Mouse (Mus musculus): ENCODE data around the gene Vps51. TPM values are rescaled to one million over a fixed set of nuclear protein-coding genes. Genes with fewer than 3 reads are reported as not detected.
A peak's percentile ranks its signal among the peaks of the same experiment; 100 is the strongest.

Vps51 gene
- polyA plus RNA-seq, 1 experiment from 2014 or later, result 78.8 TPM

DNA sequence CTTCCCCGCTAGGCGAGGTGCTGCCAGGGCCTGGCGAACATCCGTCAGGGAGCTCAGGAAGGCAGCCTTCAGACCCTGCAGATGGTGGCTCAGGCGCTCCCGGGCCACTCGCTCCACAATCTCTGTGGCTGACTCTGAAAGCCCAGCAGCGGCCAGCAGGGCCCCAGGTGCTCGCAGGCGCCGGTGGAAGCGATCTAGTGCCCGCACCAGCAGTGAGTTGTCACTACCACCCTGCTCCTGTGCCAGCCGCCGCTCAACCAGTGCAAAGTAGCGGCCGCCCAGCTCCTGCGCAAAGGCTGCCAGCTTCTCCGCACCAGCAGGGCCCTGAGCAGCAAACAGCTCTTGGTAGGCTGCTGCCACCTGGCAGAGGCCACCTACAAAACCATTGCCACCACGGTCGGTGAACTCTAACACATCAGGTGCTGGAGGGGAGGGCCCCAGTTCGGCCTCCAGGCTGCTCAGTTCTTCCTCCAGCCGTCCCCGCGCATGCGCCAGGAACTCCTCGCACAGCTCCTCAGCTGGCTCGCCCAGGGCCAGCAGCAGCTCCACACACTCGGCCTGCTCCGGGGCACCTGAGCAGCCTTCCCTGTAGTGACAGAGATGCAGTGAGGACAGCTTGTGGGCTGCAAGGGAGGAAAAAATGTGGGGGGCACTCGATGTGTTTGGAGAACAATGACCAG lies 6.3 kb downstream of the Vps51 start:
- Histone ChIP-seq H3K27ac (no peak overlapping the region), H3K36me3 (peaks cover 38% of the 10 kb centered on the region), H3K4me2 (replicated peaks) (no peak overlapping the region), H3K4me1 (peaks cover 35% of the 10 kb centered on the region), H3K9me3 (replicated peaks) (no peaks in the 10 kb centered on the region), H3K4me3 (no peak overlapping the region), H3K27me3 (no peaks in the 10 kb centered on the region), H3K9ac (no peak overlapping the region)
- no peak for ATAC-seq (ENCODE audit: low FRiP score)
- WGBS, result 88% methylated on average over 31 of the region's 31 CpGs

DNA sequence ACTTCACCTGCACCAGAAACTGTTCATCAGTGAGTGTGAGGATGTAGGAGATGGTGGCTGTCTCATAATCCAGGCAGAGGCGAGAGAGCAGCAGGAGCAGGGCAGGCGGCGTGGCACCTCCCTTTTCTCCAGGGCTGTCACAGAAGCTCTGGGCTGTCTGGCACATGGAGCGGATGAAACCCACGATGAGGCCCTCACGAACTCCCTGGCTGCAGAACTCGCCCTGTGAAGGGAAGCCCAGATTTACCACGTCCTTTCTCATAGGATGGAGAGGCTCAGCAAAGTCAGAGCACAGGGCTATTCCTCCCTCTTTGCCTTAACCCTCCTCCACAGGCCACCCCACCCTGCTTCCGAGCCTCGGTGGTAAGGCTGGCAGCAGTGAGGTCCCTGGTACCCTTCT lies 7.2 kb downstream of the Vps51 start:
- no peak for ATAC-seq (ENCODE audit: low FRiP score)
- no peaks in the 10 kb centered on the region for H3K27me3 ChIP-seq
- peaks cover 28% of the 10 kb centered on the region for H3K4me1 ChIP-seq
- H3K36me3 ChIP-seq, result peaks cover 38% of the 10 kb centered on the region
- H3K9ac ChIP-seq, result no peak overlapping the region
- no peak overlapping the region for H3K4me3 ChIP-seq
- H3K4me2 ChIP-seq (replicated peaks), result no peak overlapping the region
- H3K27ac ChIP-seq, result no peak overlapping the region
- H3K9me3 ChIP-seq (replicated peaks), result no peaks in the 10 kb centered on the region
- 94% methylated on average over 10 of the region's 10 CpGs for WGBS

DNA sequence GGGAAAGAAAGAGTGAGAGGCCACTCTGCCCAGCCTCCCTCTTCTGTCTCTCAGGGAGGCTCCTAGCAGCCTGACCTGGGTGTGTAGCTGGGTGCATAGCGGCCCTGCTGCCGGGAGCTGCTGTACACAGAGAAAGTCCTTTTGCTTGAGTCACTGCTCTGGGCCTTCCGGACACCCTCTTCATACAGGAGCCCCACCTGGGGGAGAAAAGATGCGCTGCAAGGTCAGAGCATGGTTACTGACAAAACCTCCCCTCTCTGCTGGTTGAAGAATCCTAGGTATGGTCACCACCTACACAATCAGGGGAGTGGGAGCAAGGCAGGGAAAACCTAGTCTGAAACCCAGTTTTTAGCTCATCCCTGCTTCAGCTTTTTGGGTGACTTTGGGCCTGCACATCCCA lies 8.1 kb downstream of the Vps51 start:
- no peak overlapping the region for H3K4me3 ChIP-seq
- H3K27me3 ChIP-seq, result no peaks in the 10 kb centered on the region
- H3K9me3 ChIP-seq (replicated peaks), result no peaks in the 10 kb centered on the region
- H3K27ac ChIP-seq, result no peak overlapping the region
- peaks cover 31% of the 10 kb centered on the region for H3K36me3 ChIP-seq
- 85% methylated on average over 4 of the region's 4 CpGs for WGBS
- H3K4me1 ChIP-seq, result peaks cover 28% of the 10 kb centered on the region
- H3K9ac ChIP-seq, result no peak overlapping the region
- ATAC-seq (ENCODE audit: low FRiP score), result no peak
- H3K4me2 ChIP-seq (replicated peaks), result no peak overlapping the region

DNA sequence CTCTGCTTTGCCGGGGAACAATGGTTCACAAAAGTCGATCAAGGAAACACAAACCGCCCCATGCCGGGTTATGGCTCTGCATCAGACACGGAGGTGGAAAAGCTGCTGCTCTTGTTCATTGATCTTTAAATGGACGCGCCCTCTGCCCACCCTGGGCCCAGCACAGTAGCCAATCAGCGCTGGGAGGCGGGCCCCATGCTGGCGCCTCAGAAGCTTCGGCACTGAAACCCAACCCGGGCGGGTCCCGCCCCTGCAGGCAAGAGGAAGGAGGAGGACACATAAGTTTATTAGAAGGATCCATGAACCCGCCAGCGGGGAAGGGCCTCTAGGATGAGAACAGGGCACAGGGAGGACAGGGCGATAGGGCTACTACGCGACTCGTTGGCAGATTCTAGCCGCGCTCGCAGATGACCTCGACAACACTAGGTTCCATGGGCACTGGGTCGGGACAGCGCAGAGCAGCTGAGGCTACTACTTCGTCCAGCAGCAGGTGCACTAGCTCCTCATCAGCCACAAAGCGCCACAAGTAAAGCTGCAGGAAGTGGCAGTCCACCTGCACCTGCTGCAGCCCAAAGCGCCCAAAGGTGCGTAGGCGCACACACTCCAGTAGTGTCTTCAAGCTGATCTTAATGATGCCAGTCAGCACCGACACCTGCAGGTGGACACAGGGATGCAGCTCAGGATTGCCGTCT lies 9.2 kb downstream of the Vps51 start, which contains the start of gene Tm7sf2:
Gene Tm7sf2 (minus strand): TSS at position 650 of the 692 bp plus-strand sequence.
- WGBS, result 7% methylated on average over 33 of the region's 33 CpGs
- Histone ChIP-seq H3K4me2 (replicated peaks) (peak within 1 kb of the TSS; percentile 96), H3K36me3 (peaks cover 31% of the 10 kb centered on the region), H3K9ac (peak within 1 kb of the TSS; percentile 78), H3K27me3 (no peaks in the 10 kb centered on the region), H3K9me3 (replicated peaks) (no peaks in the 10 kb centered on the region), H3K27ac (peak within 1 kb of the TSS; percentile 93), H3K4me3 (peak within 1 kb of the TSS; percentile 51), H3K4me1 (peaks cover 36% of the 10 kb centered on the region)
- peak; percentile 91 for ATAC-seq (ENCODE audit: low FRiP score)

DNA sequence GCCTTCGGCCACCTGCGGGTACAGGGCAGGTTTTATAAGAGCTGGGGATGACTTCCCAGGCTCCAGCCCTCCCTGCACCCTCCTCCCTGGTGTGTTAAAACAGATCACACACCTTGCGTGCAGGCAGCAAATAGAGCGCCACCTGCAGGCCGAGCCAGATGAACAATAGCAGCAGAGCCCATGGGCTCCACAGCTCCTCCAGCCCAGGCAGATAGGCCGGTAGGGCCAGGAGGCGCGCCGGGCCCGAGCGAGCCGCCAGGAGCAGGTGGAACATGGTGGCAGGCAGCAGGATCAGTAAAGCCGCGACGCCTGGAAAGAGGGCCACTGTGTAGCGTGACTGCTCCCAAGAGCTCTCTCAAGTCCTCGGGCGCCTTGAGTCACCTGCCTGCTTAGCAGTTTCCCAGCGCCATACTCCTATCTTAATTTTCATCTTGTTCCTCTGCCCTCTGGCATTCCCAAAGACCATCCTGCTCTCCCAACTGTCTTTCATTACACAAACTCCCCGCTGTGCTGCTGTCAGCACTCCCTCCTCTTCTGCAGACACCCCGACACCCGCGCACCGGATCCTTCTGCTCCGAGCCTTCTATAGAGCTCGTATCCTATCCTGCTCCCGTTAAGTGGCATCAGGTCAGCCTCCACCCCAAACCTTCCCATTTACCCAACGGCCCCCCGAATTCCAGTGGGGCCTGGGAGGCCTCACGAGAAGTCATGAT lies 9.9 kb downstream of the Vps51 start:
- H3K4me1 ChIP-seq, result peaks cover 43% of the 10 kb centered on the region
- no peaks in the 10 kb centered on the region for H3K9me3 ChIP-seq (replicated peaks)
- WGBS, result 1% methylated on average over 30 of the region's 30 CpGs
- peak overlapping the region; percentile 51 for H3K4me3 ChIP-seq
- H3K27me3 ChIP-seq, result no peaks in the 10 kb centered on the region
- ATAC-seq (ENCODE audit: low FRiP score), result peak; percentile 78
- peak overlapping the region; percentile 78 for H3K9ac ChIP-seq
- peak overlapping the region; percentile 93 for H3K27ac ChIP-seq
- peak overlapping the region; percentile 96 for H3K4me2 ChIP-seq (replicated peaks)
- H3K36me3 ChIP-seq, result peaks cover 28% of the 10 kb centered on the region

DNA sequence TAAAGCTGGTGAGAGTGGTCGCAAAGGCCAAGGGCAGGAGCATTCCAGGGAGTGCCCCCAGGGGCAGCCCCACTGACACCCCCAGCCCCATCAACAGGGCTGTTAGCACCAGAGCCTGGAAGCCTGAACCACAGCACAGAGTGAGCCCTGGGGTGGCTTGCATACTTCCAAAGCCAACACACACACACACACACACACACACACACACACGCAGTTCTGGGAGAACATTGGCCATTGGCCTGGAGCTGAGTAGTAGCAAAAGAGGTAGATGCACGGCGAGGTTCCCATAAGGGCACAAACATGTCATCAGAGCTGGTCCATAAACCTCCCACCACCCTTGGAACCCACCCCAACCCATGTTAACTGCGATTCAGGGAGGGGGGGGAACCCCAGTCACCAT lies 10.5 kb downstream of the Vps51 start:
- ATAC-seq (ENCODE audit: low FRiP score), result no peak
- H3K4me1 ChIP-seq, result peaks cover 48% of the 10 kb centered on the region
- H3K9me3 ChIP-seq (replicated peaks), result no peaks in the 10 kb centered on the region

DNA sequence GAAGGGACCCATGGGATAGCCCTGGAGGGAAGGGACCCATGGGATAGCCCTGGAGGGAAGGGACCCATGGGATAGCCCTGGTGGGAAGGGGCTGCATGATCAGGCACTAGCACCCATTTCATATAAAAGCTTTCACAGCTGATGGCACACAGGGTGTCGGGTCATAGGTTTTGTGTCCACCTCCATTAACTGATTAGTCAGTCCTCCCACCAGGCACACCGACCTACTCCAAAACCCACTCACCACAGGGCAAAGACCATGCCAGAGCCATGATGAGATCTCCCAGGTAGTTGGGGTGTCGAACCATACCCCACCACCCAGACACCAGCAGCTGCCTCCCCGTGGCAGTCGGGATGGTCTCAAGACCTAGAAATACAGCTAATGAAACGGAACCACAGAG lies 13.9 kb downstream of the Vps51 start:
- Histone ChIP-seq H3K36me3 (peaks cover 15% of the 10 kb centered on the region), H3K4me1 (peaks cover 55% of the 10 kb centered on the region), H3K27ac (no peak overlapping the region), H3K4me2 (replicated peaks) (peak overlapping the region; percentile 94; the same call in 1 of the 2 replicates), H3K9ac (peak overlapping the region; percentile 91; the same call in 1 of the 2 replicates), H3K4me3 (no peak overlapping the region), H3K27me3 (no peaks in the 10 kb centered on the region), H3K9me3 (replicated peaks) (no peaks in the 10 kb centered on the region)
- WGBS, result 95% methylated on average over 6 of the region's 6 CpGs
- ATAC-seq (ENCODE audit: low FRiP score), result no peak

More for the DNA sequence above, 10.5 kb downstream of the Vps51 start:
- Histone ChIP-seq H3K36me3 (peaks cover 28% of the 10 kb centered on the region), H3K4me3 (peak overlapping the region; percentile 51), H3K27ac (peak overlapping the region; percentile 93), H3K9ac (peak overlapping the region; percentile 78), H3K4me2 (replicated peaks) (peak overlapping the region; percentile 96), H3K27me3 (no peaks in the 10 kb centered on the region)
- 36% methylated on average over 5 of the region's 5 CpGs for WGBS

DNA sequence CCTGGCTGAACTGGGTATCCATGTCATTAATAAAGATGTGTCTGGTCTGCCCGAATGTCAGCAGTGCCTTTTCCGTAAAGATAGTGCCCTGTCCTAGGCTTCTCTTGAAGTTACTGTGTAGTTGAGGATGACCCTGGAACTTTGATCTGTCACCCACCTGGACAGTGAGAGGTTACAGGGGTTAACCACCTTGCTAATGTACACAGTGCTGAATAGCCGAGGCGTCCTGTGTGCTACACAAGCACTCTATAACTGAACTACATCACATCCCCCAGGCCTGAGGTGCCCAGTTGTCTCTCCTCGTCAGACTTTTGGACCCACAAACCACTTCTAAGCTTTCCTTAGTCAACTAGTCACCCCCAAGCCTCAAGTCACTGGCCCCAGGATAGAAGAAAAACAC lies 14.6 kb downstream of the Vps51 start:
- Histone ChIP-seq H3K9me3 (replicated peaks) (no peaks in the 10 kb centered on the region), H3K9ac (peak overlapping the region; percentile 91), H3K4me3 (peak overlapping the region; percentile 85), H3K27ac (no peak overlapping the region; the same call in 1 of the 2 replicates), H3K4me1 (peaks cover 48% of the 10 kb centered on the region), H3K4me2 (replicated peaks) (peak overlapping the region; percentile 94), H3K36me3 (peaks cover 15% of the 10 kb centered on the region), H3K27me3 (no peaks in the 10 kb centered on the region)
- WGBS, result 66% methylated on average over 5 of the region's 5 CpGs
- ATAC-seq (ENCODE audit: low FRiP score), result no peak

DNA sequence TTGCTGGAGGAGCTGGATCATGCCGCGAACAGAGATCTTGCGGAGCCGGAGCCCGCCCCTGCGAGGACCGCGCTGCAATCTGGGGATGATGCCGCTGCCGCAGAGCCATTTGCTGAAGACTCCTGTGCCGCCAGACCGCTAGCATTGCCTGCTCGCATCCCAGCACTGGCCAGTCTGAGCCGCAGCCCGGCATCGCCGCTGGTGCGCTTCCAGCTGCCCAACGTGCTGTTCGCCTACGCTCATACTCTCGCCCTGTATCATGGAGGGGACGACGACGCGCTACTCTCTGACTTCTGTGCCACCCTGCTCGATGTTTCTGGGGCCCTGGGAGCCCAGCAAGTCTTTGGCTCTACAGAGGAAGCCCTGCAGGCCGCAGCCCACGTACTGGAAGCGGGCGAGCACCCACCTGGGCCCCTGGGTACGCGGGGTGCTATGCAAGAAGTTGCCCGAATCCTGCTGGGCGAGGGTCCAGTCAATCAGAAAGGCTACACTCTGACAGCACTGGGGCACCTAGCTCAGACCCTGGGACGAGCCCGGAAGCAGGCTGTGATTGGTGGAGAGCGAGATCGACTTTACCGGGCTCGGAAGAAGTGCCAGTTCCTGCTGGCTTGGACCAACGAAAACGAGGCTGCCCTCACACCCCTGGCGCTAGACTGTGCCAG lies 15.3 kb downstream of the Vps51 start:
- Histone ChIP-seq H3K27me3 (no peaks in the 10 kb centered on the region), H3K36me3 (peaks cover 15% of the 10 kb centered on the region), H3K4me1 (peaks cover 46% of the 10 kb centered on the region), H3K9ac (peak overlapping the region; percentile 91), H3K27ac (peak overlapping the region; percentile 95), H3K4me3 (peak overlapping the region; percentile 85), H3K4me2 (replicated peaks) (peak overlapping the region; percentile 94), H3K9me3 (replicated peaks) (no peaks in the 10 kb centered on the region)
- ATAC-seq (ENCODE audit: low FRiP score), result no peak
- 2% methylated on average over 44 of the region's 44 CpGs for WGBS

DNA sequence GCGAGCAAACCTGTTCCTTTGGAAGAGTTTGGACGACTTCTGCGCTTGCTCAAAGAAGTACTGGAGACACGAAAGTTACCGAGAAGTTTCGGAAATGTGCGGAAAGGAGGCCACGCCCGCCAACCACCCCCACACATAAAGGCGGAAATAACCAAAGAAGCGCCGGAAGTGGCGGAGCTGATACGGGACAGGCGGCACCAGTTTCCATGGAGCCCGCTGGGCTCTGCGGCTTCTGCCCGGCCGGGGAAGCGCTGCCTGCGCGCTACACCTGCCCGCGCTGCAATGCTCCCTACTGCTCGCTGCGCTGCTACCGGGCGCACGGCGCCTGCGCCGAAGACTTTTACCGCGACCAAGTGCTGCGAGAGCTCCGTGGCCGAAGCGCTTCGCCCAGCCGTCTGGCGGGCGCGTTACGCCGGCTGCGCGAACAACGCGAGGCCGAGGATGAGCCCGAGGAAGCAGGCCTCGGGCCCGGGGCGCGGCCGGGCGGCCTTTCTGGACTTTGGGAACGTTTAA lies 16.0 kb downstream of the Vps51 start, which contains the start of gene Znhit2:
Gene Znhit2 (plus strand): TSS at position 172 of the 513 bp plus-strand sequence.
- H3K9ac ChIP-seq, result peak within 1 kb of the TSS; percentile 91
- peaks cover 15% of the 10 kb centered on the region for H3K36me3 ChIP-seq
- H3K9me3 ChIP-seq (replicated peaks), result no peaks in the 10 kb centered on the region
- H3K27ac ChIP-seq, result peak within 1 kb of the TSS; percentile 95
- H3K4me2 ChIP-seq (replicated peaks), result peak within 1 kb of the TSS; percentile 94
- no peaks in the 10 kb centered on the region for H3K27me3 ChIP-seq
- peaks cover 46% of the 10 kb centered on the region for H3K4me1 ChIP-seq
- H3K4me3 ChIP-seq, result peak within 1 kb of the TSS; percentile 85
- under 1% methylated on average over 58 of the region's 58 CpGs for WGBS
- ATAC-seq (ENCODE audit: low FRiP score), result peak; percentile 52

DNA sequence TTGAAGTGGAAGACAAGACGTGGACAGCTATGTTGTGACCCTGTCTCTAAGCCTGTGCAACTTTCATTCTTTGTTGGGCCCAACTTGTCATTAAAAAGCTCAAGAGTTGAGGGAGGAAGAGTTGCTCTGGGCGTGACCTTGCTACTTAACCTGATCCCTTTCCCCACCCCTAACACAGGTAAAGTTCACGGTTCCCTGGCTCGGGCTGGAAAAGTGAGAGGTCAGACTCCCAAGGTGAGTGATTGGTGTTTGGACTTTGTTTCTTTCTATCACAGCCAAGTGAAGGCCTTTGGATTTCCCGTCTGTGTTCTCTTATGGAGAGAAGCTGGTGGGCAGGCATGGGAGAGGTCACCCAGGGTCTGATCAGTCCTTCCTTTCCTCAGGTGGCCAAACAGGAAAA lies 18.1 kb downstream of the Vps51 start:
- Histone ChIP-seq H3K36me3 (peaks cover 34% of the 10 kb centered on the region), H3K27me3 (no peaks in the 10 kb centered on the region), H3K4me1 (peaks cover 41% of the 10 kb centered on the region), H3K4me2 (replicated peaks) (peak overlapping the region; percentile 87), H3K27ac (no peak overlapping the region), H3K9ac (peak overlapping the region; percentile 89), H3K4me3 (peak overlapping the region; percentile 88; the same call in 1 of the 2 replicates), H3K9me3 (replicated peaks) (no peaks in the 10 kb centered on the region)
- WGBS, result 90% methylated on average over 5 of the region's 5 CpGs
- no peak for ATAC-seq (ENCODE audit: low FRiP score)
